Mouse (Mus musculus): ENCODE data around the gene Ugt3a1. TPM values are rescaled to one million over a fixed set of nuclear protein-coding genes. Genes with fewer than 3 reads are reported as not detected.

Gene Ugt3a1
- not detected in 2 replicates for polyA plus RNA-seq (2012; rRNA removed; ENCODE audit: low replicate concordance)

GRCm38 (mm10) chr15:9276838-9277295 is at the start of gene Ugt3a1:
Gene Ugt3a1 (plus strand): TSS chr15:9276888.

GRCm38 (mm10) chr15:9335341-9335740 is 58.7 kb downstream of the Ugt3a1 start, which contains the start of gene Ugt3a2:
Gene Ugt3a2 (plus strand): TSS chr15:9335550.

Other genes with a start within 250 kb of the Ugt3a1 start
- 12.5 and 16.2 TPM in 2 replicates for gene Nadk2, start 205.6 kb upstream of the Ugt3a1 start, polyA plus RNA-seq (2012; rRNA removed; ENCODE audit: low replicate concordance)
- gene Lmbrd2, start 136.3 kb upstream of the Ugt3a1 start, polyA plus RNA-seq (2012; rRNA removed; ENCODE audit: low replicate concordance): 5.3 and 9.6 TPM in 2 replicates
- 0.29 and 5.1 TPM in 2 replicates for gene Skp2, start 121.5 kb upstream of the Ugt3a1 start, polyA plus RNA-seq (2012; rRNA removed; ENCODE audit: low replicate concordance)
- gene Ugt3a2, start 58.7 kb downstream of the Ugt3a1 start, polyA plus RNA-seq (2012; rRNA removed; ENCODE audit: low replicate concordance): 0.78 and 4.8 TPM in 2 replicates
- gene Capsl, start 159.1 kb downstream of the Ugt3a1 start, polyA plus RNA-seq (2012; rRNA removed; ENCODE audit: low replicate concordance): 0.21 and 2.5 TPM in 2 replicates